Mouse (Mus musculus): Measurements from ENCODE around the gene Iqcf3. TPM values are rescaled to one million over a fixed set of nuclear protein-coding genes. Genes with fewer than 3 reads are reported as not detected.
"Not testable (repeated sequence)": the region's sequence is repeated elsewhere in the genome, so short reads cannot be mapped to it uniquely, and the experiment has no call there.

The Iqcf3 gene
- polyA plus RNA-seq (2015; fragmentation: Nextera tagmentation; extraction: Ambion mirVana), result not detected in 2 replicates

DNA sequence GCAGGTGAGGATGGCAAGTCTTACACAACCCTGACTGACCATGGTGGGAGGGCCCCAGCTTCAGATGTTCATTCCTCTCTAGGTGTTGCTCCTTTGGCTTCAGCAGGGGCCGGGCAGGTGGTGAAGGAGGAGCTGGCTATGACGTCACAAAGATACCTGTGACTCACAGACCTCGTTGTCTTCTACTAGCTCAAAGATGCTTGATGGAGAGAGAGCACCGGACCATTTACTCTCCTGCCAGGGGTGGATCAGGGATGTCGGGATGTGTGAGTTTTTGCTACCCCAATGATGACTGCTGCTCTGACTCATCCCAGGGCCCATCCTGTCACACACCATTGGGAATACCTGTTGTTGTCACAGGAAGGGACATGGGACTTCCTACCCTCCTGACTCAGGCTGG lies at the start of gene Iqcf3:
TSS of gene Iqcf3 (minus strand) at position 101 of the 400 bp plus-strand sequence.
- H3K27me3 ChIP-seq, result no peaks in the 10 kb centered on the region
- H3K9ac ChIP-seq, result no peak within 1 kb of the TSS
- no peaks in the 10 kb centered on the region; the same call in 1 of the 2 replicates for H3K4me1 ChIP-seq (replicated peaks)
- no peak within 1 kb of the TSS for H3K4me3 ChIP-seq
- H3K4me2 ChIP-seq, result no peak within 1 kb of the TSS
- no peaks in the 10 kb centered on the region for H3K9me3 ChIP-seq
- WGBS, result 96% methylated on average over 5 of the region's 5 CpGs
- no peak for ATAC-seq (ENCODE audit: low read depth)
- H3K36me3 ChIP-seq, result no peaks in the 10 kb centered on the region
- no peak within 1 kb of the TSS for H3K27ac ChIP-seq (replicated peaks)

DNA sequence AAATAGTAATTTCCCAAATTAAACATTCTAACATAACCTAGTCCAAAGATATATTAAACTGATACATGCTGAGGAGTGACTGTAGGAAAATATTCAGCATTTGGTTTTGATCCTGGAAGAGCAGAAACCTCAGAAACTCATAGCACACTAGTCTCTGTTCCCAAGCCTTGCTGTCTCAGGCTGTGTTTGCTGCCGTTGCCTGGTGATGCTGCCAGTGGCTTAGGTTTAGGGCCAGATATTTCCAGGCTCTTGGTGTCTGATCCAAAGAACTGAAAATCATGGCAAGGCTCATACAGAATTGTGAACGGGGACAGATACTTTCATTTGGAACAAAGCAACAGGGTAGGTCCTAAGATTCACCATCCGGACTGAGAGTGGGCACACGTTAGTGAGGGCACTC lies 49.3 kb upstream of the Iqcf3 start:
- no peak for ATAC-seq (ENCODE audit: low read depth)
- Histone ChIP-seq H3K36me3 (no peaks in the 10 kb centered on the region), H3K27me3 (no peaks in the 10 kb centered on the region), H3K4me1 (replicated peaks) (no peaks in the 10 kb centered on the region), H3K27ac (replicated peaks) (no peak overlapping the region), H3K9ac (no peak overlapping the region), H3K9me3 (no peaks in the 10 kb centered on the region), H3K4me3 (no peak overlapping the region), H3K4me2 (no peak overlapping the region)
- 81% methylated on average over 4 of the region's 4 CpGs for WGBS

DNA sequence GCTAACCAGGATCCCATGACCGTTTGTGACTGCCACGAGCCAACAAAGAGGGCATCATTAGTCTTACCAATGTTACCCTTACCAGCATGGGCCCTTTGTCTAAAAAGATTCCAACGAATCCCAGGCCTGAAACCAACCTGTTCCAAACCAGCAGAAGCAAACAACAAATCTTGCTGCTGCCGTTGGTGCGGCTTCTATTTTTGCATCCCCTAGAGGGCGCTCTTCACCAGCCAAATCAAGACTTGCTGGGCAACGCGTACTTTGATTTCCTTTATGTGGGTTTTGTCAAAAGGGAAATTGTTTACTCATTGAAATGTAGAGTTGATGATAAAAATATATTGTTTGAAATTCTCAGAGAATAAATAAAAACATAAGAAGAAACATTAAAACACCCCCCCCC lies 39.1 kb upstream of the Iqcf3 start:
- H3K9me3 ChIP-seq, result no peaks in the 10 kb centered on the region
- H3K4me3 ChIP-seq, result no peak overlapping the region
- no peak overlapping the region for H3K27ac ChIP-seq (replicated peaks)
- no peak overlapping the region for H3K4me2 ChIP-seq
- no peak for ATAC-seq (ENCODE audit: low read depth)
- no peak overlapping the region for H3K9ac ChIP-seq
- peaks cover 4% of the 10 kb centered on the region; the same call in 1 of the 2 replicates for H3K4me1 ChIP-seq (replicated peaks)
- no peaks in the 10 kb centered on the region for H3K27me3 ChIP-seq
- WGBS, result 27% methylated on average over 8 of the region's 8 CpGs
- H3K36me3 ChIP-seq, result no peaks in the 10 kb centered on the region

DNA sequence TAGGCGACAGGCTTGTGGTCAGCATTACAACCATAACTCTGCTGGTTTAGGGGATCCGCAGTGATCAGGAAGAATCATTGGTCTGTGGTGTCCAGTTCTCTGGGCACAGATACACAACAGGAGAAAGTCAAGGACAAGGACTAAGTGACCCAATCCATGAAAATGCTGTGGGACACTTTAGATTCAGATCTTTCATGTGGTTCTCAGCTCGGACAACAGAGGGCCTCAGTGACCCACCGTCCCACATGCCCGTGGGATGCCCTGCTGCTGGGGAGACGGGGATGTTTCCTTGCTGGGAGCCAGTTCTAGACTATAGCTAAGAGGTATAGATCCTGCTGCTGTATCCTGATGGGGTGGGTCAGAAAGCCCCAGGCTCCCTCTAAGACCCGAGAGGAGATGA lies 37.0 kb upstream of the Iqcf3 start:
- Histone ChIP-seq H3K27me3 (no peaks in the 10 kb centered on the region), H3K36me3 (no peaks in the 10 kb centered on the region), H3K27ac (replicated peaks) (no peak overlapping the region), H3K4me1 (replicated peaks) (peaks cover 5% of the 10 kb centered on the region; the same call in 1 of the 2 replicates), H3K4me2 (no peak overlapping the region), H3K4me3 (no peak overlapping the region), H3K9me3 (no peaks in the 10 kb centered on the region), H3K9ac (no peak overlapping the region)
- 50% methylated on average over 7 of the region's 7 CpGs for WGBS
- no peak for ATAC-seq (ENCODE audit: low read depth)

DNA sequence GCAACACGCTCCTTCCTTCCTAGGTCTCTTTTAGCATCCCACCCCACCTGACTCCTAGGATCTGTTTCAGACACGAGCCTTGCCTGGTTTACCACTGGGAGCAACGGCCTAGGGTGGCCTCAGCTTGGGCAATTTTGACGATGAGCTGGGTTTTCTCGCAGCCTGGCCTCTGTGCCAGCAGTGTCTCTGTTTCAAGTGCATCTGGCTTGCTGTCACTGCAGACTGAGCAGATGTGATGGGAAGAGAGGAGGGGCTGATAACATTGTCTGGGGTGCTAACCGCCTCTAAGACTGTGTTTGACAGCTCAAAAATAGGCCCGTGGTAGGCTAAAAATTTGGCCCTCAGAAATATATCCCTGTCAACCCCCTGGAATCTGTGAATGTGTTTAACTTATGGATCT lies 34.4 kb upstream of the Iqcf3 start:
- no peaks in the 10 kb centered on the region for H3K27me3 ChIP-seq
- H3K9ac ChIP-seq, result 0 out of 2 replicates have a peak overlapping the region, but pooled peaks have one; percentile 13
- ATAC-seq (ENCODE audit: low read depth), result no peak
- no peak overlapping the region for H3K4me3 ChIP-seq
- H3K27ac ChIP-seq (replicated peaks), result no peak overlapping the region
- H3K9me3 ChIP-seq, result no peaks in the 10 kb centered on the region
- no peak overlapping the region for H3K4me2 ChIP-seq
- H3K4me1 ChIP-seq (replicated peaks), result peaks cover 5% of the 10 kb centered on the region; the same call in 1 of the 2 replicates
- no peaks in the 10 kb centered on the region for H3K36me3 ChIP-seq
- WGBS, result 67% methylated on average over 7 of the region's 7 CpGs

DNA sequence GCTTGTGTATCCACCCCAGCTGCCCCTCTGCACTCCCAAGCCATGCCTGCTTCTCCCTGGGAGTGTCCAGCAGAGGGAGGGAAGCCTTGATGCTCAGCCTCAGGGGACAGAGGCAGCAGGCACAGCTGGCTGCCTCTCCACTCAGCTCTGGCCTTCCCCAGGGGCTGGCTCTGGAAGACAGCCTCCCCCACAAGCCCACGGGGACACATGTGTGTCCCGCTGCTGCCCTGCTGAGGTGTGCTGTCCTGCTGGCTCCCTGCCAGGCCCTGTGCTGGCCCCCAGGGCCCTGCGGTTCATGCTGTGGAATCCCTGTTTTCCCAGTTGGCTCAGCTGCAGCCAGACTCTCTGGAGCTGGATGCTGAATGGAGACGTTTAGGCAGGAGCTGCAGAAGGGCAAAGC lies 34.0 kb upstream of the Iqcf3 start:
- H3K4me2 ChIP-seq; H3K4me3 ChIP-seq; H3K27ac ChIP-seq (replicated peaks); H3K9me3 ChIP-seq; H3K27me3 ChIP-seq; H3K4me1 ChIP-seq (replicated peaks); ATAC-seq (ENCODE audit: low read depth); H3K36me3 ChIP-seq: not testable (repeated sequence)
- H3K9ac ChIP-seq, result 0 out of 2 replicates have a peak overlapping the region, but pooled peaks have one; percentile 13
- 12% methylated on average over 4 of the region's 4 CpGs for WGBS

DNA sequence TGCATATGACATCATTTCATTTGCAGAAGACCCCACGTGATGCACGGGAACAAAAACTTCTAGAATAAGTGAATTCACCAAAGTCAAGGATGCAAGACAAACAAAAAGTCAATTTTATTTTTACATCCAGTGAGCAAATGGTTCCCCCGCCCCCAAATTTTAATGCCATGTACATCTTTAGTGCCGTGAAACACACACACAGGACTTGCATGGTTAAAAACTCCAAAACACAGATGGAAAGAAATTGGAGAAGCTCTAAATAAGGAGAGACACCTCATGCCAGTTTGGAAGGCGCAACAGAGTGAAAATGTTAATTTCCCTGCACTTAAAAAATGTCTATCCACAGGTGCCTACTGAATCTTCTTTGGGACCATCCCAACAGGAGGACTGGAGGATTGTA lies 30.7 kb upstream of the Iqcf3 start:
- Histone ChIP-seq H3K4me3 (no peak overlapping the region), H3K9ac (no peak overlapping the region), H3K36me3 (no peaks in the 10 kb centered on the region), H3K4me2 (no peak overlapping the region), H3K27me3 (no peaks in the 10 kb centered on the region), H3K4me1 (replicated peaks) (peaks cover 5% of the 10 kb centered on the region; the same call in 1 of the 2 replicates), H3K27ac (replicated peaks) (no peak overlapping the region), H3K9me3 (no peaks in the 10 kb centered on the region)
- ATAC-seq (ENCODE audit: low read depth), result no peak
- 88% methylated on average over 5 of the region's 5 CpGs for WGBS

DNA sequence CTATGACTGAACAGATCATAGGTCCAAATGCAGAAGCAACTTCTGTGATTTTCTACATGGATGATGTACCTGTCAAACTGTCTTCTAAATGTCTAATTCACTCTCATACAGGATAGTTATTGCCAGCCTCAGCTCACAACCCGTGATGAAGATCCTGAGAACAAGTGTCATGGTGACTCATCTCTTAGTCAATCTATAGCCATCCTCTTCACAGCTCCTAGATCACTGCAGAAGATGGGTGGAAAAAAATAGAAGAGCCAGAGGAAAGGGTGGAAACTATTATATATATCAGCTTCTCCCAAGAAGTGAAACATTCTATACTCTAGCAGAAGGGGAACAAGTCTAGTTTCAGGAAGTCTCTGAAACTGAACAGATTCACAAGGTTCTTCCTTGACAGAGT lies 21.1 kb upstream of the Iqcf3 start:
- no peak overlapping the region for H3K9ac ChIP-seq
- no peak overlapping the region for H3K4me2 ChIP-seq
- no peak overlapping the region for H3K4me3 ChIP-seq
- ATAC-seq (ENCODE audit: low read depth), result no peak
- H3K27me3 ChIP-seq, result no peaks in the 10 kb centered on the region
- WGBS, result 76% methylated on average over 1 of the region's 1 CpGs
- H3K9me3 ChIP-seq, result no peaks in the 10 kb centered on the region
- H3K36me3 ChIP-seq, result no peaks in the 10 kb centered on the region
- no peaks in the 10 kb centered on the region for H3K4me1 ChIP-seq (replicated peaks)
- no peak overlapping the region for H3K27ac ChIP-seq (replicated peaks)

DNA sequence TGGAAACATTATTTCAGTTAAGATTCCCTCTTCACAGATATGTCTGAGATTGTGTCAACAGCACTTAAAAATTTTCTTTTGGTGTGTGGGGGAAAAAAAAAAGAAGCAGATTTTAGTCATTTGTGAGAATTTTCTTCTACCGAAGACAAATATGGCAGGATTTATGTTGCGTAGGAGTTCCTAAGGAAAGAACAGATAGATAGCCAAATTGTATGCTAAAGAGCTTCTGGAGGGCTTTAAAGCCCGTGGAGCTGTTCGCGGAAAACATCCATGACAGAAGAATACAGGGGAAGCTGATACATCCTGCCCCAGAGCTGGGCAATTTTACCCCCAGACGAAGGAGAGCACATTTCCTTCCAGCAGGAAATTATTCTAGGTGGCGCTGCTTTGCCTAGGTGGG lies 18.6 kb upstream of the Iqcf3 start:
- Histone ChIP-seq H3K9me3 (no peaks in the 10 kb centered on the region), H3K27ac (replicated peaks) (no peak overlapping the region), H3K27me3 (no peaks in the 10 kb centered on the region), H3K4me2 (no peak overlapping the region), H3K36me3 (no peaks in the 10 kb centered on the region), H3K4me1 (replicated peaks) (no peaks in the 10 kb centered on the region), H3K9ac (no peak overlapping the region), H3K4me3 (no peak overlapping the region)
- ATAC-seq (ENCODE audit: low read depth), result no peak
- WGBS, result 80% methylated on average over 7 of the region's 7 CpGs

DNA sequence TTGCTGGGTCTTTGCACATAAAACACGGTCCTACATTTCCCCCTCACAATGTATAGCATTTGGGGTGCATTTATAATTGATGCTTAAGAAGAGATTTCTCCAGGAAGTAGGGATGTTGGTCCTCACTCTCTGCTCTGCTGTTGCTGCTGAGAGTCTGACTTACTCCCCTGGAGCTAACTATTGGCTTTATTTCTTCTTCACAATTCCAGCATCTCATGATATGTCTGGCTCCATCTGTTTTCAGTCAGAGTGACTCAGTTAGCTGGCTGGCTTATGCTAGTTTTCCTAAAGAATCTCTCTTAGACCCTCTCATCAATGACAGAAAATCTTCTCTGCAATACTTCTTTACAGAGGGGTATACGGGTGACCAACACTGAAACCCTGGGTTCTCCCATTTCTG lies 14.7 kb upstream of the Iqcf3 start:
- no peaks in the 10 kb centered on the region for H3K36me3 ChIP-seq
- H3K27ac ChIP-seq (replicated peaks), result no peak overlapping the region
- H3K4me3 ChIP-seq, result no peak overlapping the region
- H3K9me3 ChIP-seq, result no peaks in the 10 kb centered on the region
- no peak overlapping the region for H3K9ac ChIP-seq
- H3K27me3 ChIP-seq, result no peaks in the 10 kb centered on the region
- ATAC-seq (ENCODE audit: low read depth), result no peak
- WGBS, result 85% methylated on average over 2 of the region's 2 CpGs
- no peaks in the 10 kb centered on the region for H3K4me1 ChIP-seq (replicated peaks)
- H3K4me2 ChIP-seq, result no peak overlapping the region

DNA sequence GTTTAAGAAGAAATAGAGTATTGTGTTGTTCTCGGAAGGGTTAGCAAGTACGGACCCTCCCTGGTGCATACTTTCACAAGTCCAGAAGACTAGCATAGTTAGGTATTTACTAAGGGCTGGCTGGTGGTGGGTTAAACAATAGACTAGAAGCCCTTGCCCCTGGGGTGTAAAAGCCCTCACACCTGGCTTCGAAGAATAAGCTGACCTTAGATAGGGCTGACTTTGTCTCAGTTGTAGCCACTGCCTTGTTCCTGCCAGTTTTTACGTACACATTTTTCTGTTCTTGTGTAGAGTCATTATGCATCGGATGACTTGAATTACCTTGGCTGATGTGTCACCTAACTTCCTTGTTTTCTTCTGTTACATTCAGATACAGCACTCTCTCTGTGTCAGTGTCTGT lies 11.9 kb upstream of the Iqcf3 start:
- ATAC-seq (ENCODE audit: low read depth), result no peak
- Histone ChIP-seq H3K9ac (no peak overlapping the region), H3K27me3 (no peaks in the 10 kb centered on the region), H3K27ac (replicated peaks) (no peak overlapping the region), H3K4me1 (replicated peaks) (no peaks in the 10 kb centered on the region), H3K4me3 (no peak overlapping the region), H3K36me3 (no peaks in the 10 kb centered on the region), H3K4me2 (no peak overlapping the region), H3K9me3 (no peaks in the 10 kb centered on the region)
- 91% methylated on average over 5 of the region's 5 CpGs for WGBS

DNA sequence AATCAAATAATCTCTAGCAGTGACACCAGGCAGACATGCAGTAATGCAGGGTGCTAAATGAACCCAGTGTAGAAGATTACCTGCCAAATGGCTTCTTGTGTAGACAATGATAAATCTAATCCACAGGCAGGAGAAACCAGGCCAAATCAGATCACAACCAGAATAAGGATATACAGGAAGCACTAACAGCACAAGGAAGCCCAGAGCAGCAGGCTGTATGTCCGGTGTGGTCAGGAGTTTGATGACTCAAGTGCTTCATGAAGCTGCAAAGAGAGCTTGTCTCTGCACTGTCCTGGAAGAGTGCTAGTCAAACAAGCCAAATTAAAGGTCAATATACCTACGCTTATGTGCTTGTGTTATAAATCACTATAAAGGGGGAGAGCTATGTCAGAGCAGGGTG lies 10.8 kb upstream of the Iqcf3 start:
- 91% methylated on average over 2 of the region's 2 CpGs for WGBS
- no peaks in the 10 kb centered on the region for H3K4me1 ChIP-seq (replicated peaks)
- no peaks in the 10 kb centered on the region for H3K36me3 ChIP-seq
- H3K27ac ChIP-seq (replicated peaks), result no peak overlapping the region
- H3K4me3 ChIP-seq, result no peak overlapping the region
- no peak overlapping the region for H3K9ac ChIP-seq
- no peaks in the 10 kb centered on the region for H3K9me3 ChIP-seq
- ATAC-seq (ENCODE audit: low read depth), result no peak
- H3K4me2 ChIP-seq, result no peak overlapping the region
- no peaks in the 10 kb centered on the region for H3K27me3 ChIP-seq

DNA sequence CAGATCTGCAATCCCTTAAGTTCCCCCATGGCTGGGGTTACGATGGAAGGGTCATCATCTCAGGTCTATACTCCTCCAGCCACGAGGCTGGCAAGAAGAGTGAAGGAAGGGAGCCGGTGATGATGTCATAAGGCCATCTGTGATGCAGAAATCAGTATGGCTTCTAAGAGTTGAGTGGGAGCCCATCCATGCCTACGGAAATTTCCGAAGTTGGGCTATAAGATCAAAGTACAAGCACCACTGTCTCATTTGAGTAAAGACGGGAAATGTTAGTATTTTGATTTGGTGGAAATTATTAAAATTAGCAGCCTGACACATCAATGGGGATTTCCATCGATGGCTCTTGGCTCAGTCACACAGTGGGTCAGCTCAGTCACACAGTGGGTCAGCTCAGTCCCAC lies 9.5 kb upstream of the Iqcf3 start, which contains the start of gene Iqcf4:
TSS of gene Iqcf4 (minus strand) at position 101 of the 400 bp plus-strand sequence.
- Histone ChIP-seq H3K9me3 (no peaks in the 10 kb centered on the region), H3K4me1 (replicated peaks) (no peaks in the 10 kb centered on the region; the same call in 1 of the 2 replicates), H3K27ac (replicated peaks) (no peak within 1 kb of the TSS), H3K4me2 (no peak within 1 kb of the TSS), H3K4me3 (no peak within 1 kb of the TSS), H3K27me3 (no peaks in the 10 kb centered on the region), H3K9ac (no peak within 1 kb of the TSS), H3K36me3 (no peaks in the 10 kb centered on the region)
- ATAC-seq (ENCODE audit: low read depth), result no peak
- 88% methylated on average over 7 of the region's 7 CpGs for WGBS

All from neural tube, embryonic 13.5 days (tissue).